Mouse (Mus musculus) kidney, embryonic 15.5 days (tissue): ENCODE data around the gene Lmx1a. TPM values are rescaled to one million over a fixed set of nuclear protein-coding genes. Genes with fewer than 3 reads are reported as not detected.

ENCODE experiments used
- ATAC-seq: fragments of 200-750 bp; cut with Nextera tagmentation; replicated peaks from 2 replicates; pipeline ENCODE4 v1.8.0; 2017; ENCODE audit warnings: moderate TSS enrichment; ENCODE audit not compliant: low FRiP score
- H3K27ac ChIP-seq: fragments of 300-500 bp; sonication (generic); 2 replicates; pipeline ENCODE4 v1.5.1; 2015; ENCODE audit warnings: mild to moderate bottlenecking, inconsistent platforms
- H3K27me3 ChIP-seq: fragments of 300-500 bp; sonication (generic); 2 replicates; pipeline ENCODE4 v1.6.1; 2015; ENCODE audit warnings: inconsistent platforms
- H3K36me3 ChIP-seq: fragments of 300-500 bp; sonication (generic); 2 replicates; pipeline ENCODE4 v1.6.1; 2015; ENCODE audit warnings: inconsistent platforms
- H3K4me1 ChIP-seq: fragments of 300-500 bp; sonication (generic); 2 replicates; pipeline ENCODE4 v1.6.1; 2015; ENCODE audit warnings: inconsistent platforms
- H3K4me2 ChIP-seq: fragments of 300-500 bp; sonication (generic); 2 replicates; pipeline ENCODE4 v1.6.1; 2015; ENCODE audit warnings: moderate library complexity, mild to moderate bottlenecking, inconsistent platforms
- H3K4me3 ChIP-seq: fragments of 300-500 bp; sonication (generic); replicated peaks from 2 replicates; pipeline ENCODE4 v1.5.1; 2015; ENCODE audit warnings: mild to moderate bottlenecking, inconsistent platforms
- H3K9ac ChIP-seq: fragments of 300-500 bp; sonication (generic); 2 replicates; pipeline ENCODE4 v1.6.1; 2015; ENCODE audit warnings: mild to moderate bottlenecking, inconsistent platforms
- H3K9me3 ChIP-seq: fragments of 300-500 bp; sonication (generic); replicated peaks from 2 replicates; pipeline ENCODE4 v1.6.1; 2016; ENCODE audit warnings: inconsistent platforms
- WGBS: fragments of 180-500 bp; shearing (Covaris S2); methylation state at CpG from one replicate; pipeline ENCODE4 v1.1.7; 2015; ENCODE audit warnings: mixed read lengths; 5-methylcytosine and 5-hydroxymethylcytosine counted together
- polyA plus RNA-seq: library from polyadenylated mRNA; unstranded; fragments of >200 nt; fragmentation: Nextera tagmentation; extraction: Ambion mirVana; gene quantifications from 2 replicates; pipeline ENCODE4 v1.2.1, GENCODE M21; 2015

Gene Lmx1a
- polyA plus RNA-seq, 1 experiment from 2014 or later: 0.17 TPM

DNA sequence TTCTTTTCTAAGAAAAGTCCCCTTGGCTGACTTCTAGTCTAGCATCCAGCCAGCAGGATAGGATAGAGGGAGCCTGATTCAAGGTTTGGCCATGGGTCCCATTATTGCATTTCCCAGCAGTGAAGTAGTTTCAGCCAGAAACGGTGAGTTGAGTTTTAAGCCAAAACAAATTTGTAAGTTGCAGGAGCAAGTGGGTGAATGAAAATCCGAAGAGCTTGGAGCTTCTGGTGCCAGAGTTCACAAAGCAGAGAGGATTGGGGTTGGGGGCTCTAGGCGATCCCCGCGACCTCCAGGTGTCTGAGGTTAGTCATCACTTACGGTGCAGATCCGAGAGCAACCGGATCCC, 1.1 kb upstream of the Lmx1a start:
- H3K36me3 ChIP-seq: no peaks in the 10 kb centered on the region
- WGBS: under 1% methylated on average over 8 of the region's 8 CpGs
- peaks cover 33% of the 10 kb centered on the region for H3K4me1 ChIP-seq
- H3K27ac ChIP-seq: no peak overlapping the region
- H3K27me3 ChIP-seq: peaks cover 73% of the 10 kb centered on the region
- no peak for ATAC-seq
- no peak overlapping the region for H3K9ac ChIP-seq
- H3K9me3 ChIP-seq: 0 out of 2 replicates have a peak, but pooled peaks cover 5% of the 10 kb centered on the region
- peak overlapping the region; percentile 96 for H3K4me2 ChIP-seq
- H3K4me3 ChIP-seq: peak overlapping the region; percentile 52

DNA sequence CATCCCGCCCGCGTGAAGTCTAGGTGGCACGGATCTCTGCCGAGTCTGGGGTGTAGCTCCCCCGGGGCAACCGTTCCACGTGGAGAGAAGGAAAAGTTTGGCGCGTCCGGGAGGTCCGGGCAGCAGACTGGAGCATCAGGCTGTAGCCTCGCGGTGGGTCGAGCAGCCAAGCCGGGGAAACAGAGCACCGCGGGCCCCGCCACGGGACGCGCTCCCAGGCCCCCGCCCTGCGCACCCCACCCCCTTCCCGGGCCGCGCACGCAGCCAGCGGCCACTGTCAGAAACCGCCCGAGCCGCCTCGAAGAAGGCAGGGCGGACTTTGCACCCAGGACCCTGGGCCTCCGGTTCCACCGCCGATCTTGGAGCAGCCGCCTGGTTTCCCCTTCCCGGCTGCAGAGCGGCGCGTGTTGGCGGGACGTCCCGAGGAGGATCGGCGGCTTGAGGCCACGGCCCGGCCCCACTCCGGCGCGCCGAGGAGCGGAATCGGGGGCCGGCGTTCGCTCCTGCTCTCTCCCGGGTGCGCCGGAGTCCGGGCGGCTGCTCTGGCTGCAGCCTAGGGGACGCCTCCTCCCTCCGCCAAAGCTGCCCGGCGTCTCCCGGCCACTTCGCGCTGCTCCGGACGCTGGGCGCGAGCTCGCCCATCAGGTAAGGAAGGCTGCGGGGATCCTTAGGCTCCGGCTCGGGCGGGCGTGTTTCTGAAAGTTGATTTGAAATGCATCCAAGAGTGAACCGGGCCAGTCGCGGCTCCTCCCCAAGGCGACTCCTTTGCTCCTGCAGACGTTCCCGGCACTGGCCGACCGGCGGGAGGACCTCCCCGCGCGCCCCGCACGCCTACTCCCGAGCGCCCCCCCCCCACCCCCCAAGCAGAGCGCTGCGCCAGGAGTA, 448 bp upstream of the Lmx1a start:
- Histone ChIP-seq H3K27ac (no peak overlapping the region), H3K27me3 (peaks cover 78% of the 10 kb centered on the region), H3K4me3 (peak overlapping the region; percentile 52), H3K9ac (peak overlapping the region; percentile 29), H3K36me3 (no peaks in the 10 kb centered on the region), H3K4me2 (peak overlapping the region; percentile 96), H3K9me3 (0 out of 2 replicates have a peak, but pooled peaks cover 5% of the 10 kb centered on the region), H3K4me1 (peaks cover 33% of the 10 kb centered on the region)
- ATAC-seq: peak; percentile 73
- under 1% methylated on average over 93 of the region's 98 CpGs for WGBS

DNA sequence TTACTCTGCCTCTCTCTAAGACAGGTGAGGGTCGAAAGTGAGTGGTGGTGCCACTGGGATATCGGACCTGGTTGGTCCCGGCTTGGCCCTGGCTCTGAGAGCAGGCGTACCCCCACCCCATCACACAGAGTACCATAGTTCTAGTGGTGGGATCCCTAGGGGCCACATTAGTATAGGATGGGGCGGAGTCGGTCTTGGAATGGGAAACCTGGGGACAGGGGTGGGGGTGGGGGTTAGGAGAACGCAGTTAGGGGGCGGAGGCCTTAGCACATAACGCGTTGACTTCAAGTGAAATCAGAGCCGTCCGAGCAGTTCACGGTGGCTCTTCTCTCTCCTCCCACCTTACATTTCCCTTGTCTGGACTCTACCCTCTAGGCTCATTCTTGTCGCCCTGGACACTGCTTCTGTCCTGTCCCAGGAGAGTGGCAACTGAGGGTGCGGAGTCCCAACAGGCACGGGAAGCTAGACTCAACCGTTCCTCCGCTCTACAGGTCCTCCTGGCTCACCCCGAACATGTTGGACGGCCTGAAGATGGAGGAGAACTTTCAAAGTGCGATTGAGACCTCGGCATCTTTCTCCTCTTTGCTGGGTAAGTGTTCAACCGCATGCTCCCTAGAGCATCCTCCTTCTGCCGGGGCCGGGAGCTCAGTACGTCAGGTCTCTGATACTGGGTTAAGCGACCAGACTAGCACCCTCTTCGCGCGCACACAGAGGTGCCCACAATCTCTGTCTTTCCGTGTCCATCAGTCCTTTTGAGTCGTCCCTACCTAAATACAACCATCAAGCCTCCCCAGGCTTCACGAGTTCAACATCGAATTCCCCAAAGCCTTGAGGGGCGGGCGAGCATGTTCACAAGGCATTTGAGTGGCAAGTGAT, 463 bp downstream of the Lmx1a start:
- Histone ChIP-seq H3K4me1 (peaks cover 33% of the 10 kb centered on the region), H3K4me3 (peak overlapping the region; percentile 52), H3K9me3 (0 out of 2 replicates have a peak, but pooled peaks cover 3% of the 10 kb centered on the region), H3K27ac (no peak overlapping the region), H3K36me3 (no peaks in the 10 kb centered on the region), H3K4me2 (peak overlapping the region; percentile 96), H3K27me3 (peaks cover 88% of the 10 kb centered on the region), H3K9ac (0 out of 2 replicates have a peak overlapping the region, but pooled peaks have one; percentile 29)
- WGBS: 2% methylated on average over 36 of the region's 36 CpGs
- peak; percentile 33 for ATAC-seq

- no peak for ATAC-seq
- Histone ChIP-seq H3K27me3 (peaks cover 95% of the 10 kb centered on the region), H3K9me3 (no peaks in the 10 kb centered on the region), H3K9ac (no peak overlapping the region), H3K36me3 (no peaks in the 10 kb centered on the region), H3K4me2 (no peak overlapping the region), H3K27ac (no peak overlapping the region), H3K4me1 (peaks cover 33% of the 10 kb centered on the region), H3K4me3 (no peak overlapping the region)
- whole genome bisulfite sequencing: 2% methylated on average over 17 of the region's 17 CpGs
Measured at GRCm38 (mm10) chr1:167690138-167690710, 1.2 kb downstream of the Lmx1a start.

- Histone ChIP-seq H3K4me2 (no peak overlapping the region), H3K4me1 (peaks cover 33% of the 10 kb centered on the region), H3K27ac (no peak overlapping the region), H3K9me3 (no peaks in the 10 kb centered on the region), H3K9ac (no peak overlapping the region), H3K27me3 (peaks cover 98% of the 10 kb centered on the region), H3K36me3 (no peaks in the 10 kb centered on the region), H3K4me3 (no peak overlapping the region)
- no peak for ATAC-seq
- 6% methylated on average over 21 of the region's 21 CpGs for WGBS
Measured at GRCm38 (mm10) chr1:167690716-167691550, 1.9 kb downstream of the Lmx1a start.

DNA sequence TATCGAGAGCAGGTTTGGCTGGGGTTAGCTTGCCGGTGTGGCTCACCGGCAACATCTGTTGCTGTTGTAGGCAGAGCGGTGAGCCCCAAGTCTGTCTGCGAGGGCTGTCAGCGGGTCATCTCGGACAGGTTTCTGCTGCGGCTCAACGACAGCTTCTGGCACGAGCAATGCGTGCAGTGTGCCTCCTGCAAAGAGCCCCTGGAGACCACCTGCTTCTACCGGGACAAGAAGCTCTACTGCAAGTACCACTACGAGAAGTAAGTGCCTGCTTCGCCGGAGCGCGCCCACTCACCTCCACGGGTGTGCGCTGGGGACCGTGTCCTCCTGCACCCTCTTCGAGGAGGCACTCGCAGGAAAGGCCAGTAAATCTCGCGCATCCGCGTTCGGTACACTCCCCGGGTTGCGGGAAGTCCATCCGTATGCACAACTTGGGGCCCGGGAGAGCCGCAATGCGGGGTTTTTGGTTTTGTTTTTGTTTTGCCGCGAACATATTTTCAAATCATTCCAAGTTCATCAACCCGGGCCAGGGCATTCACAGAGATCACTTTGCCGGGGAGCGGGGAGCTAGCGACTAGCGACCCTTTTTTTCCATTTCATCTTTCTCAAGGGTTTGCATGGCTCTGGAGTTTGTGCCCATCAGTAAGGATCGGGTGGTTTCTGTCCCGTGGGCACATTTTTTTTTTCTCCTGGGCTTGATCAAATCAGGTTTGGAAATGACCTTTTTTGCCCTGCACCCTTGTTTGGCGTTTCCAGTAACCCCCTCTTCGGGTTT, 3.1 kb downstream of the Lmx1a start:
- Histone ChIP-seq H3K27ac (no peak overlapping the region), H3K36me3 (no peaks in the 10 kb centered on the region), H3K4me2 (peak overlapping the region; percentile 44), H3K9me3 (no peaks in the 10 kb centered on the region), H3K27me3 (peaks cover 98% of the 10 kb centered on the region), H3K4me3 (peak overlapping the region; percentile 5), H3K4me1 (peaks cover 33% of the 10 kb centered on the region), H3K9ac (no peak overlapping the region)
- ATAC-seq: no peak
- 1% methylated on average over 44 of the region's 44 CpGs for WGBS

DNA sequence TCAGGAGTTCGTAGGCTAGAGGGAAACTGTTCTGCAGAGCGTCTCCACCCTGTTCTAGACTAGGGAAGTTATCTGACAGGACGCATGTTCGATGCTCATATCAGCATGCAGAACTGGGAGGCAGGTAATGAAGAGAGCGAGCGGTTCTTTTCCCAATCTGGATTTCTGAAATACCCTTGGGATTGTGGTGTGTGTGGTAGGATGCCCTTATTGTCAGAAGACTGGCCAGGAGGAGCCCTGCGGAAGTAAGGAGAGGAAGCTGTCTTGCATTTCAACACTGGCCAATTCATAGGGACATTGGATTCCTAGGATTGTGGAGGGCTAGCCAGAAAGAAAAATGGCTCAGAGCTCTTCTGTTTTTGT, 3.6 kb downstream of the Lmx1a start:
- H3K9me3 ChIP-seq: no peaks in the 10 kb centered on the region
- H3K4me1 ChIP-seq: peaks cover 33% of the 10 kb centered on the region
- H3K27me3 ChIP-seq: peaks cover 94% of the 10 kb centered on the region
- WGBS: under 1% methylated on average over 7 of the region's 7 CpGs
- H3K4me3 ChIP-seq: no peak overlapping the region
- no peak overlapping the region for H3K4me2 ChIP-seq
- no peaks in the 10 kb centered on the region for H3K36me3 ChIP-seq
- ATAC-seq: no peak
- no peak overlapping the region for H3K9ac ChIP-seq
- H3K27ac ChIP-seq: no peak overlapping the region

- no peak overlapping the region for H3K4me3 ChIP-seq
- peaks cover 94% of the 10 kb centered on the region for H3K27me3 ChIP-seq
- 2% methylated on average over 9 of the region's 9 CpGs for WGBS
Measured at GRCm38 (mm10) chr1:167693499-167694240, 4.6 kb downstream of the Lmx1a start.

GRCm38 (mm10) chr1:167694731-167695130, 5.7 kb downstream of the Lmx1a start:
- peaks cover 94% of the 10 kb centered on the region for H3K27me3 ChIP-seq
- 11% methylated on average over 3 of the region's 3 CpGs for WGBS
- no peak for ATAC-seq

More at GRCm38 (mm10) chr1:167693499-167694240, 4.6 kb downstream of the Lmx1a start:
- Histone ChIP-seq H3K36me3 (no peaks in the 10 kb centered on the region), H3K4me1 (peaks cover 24% of the 10 kb centered on the region), H3K4me2 (no peak overlapping the region), H3K9me3 (no peaks in the 10 kb centered on the region), H3K9ac (no peak overlapping the region), H3K27ac (no peak overlapping the region)
- ATAC-seq: no peak

DNA sequence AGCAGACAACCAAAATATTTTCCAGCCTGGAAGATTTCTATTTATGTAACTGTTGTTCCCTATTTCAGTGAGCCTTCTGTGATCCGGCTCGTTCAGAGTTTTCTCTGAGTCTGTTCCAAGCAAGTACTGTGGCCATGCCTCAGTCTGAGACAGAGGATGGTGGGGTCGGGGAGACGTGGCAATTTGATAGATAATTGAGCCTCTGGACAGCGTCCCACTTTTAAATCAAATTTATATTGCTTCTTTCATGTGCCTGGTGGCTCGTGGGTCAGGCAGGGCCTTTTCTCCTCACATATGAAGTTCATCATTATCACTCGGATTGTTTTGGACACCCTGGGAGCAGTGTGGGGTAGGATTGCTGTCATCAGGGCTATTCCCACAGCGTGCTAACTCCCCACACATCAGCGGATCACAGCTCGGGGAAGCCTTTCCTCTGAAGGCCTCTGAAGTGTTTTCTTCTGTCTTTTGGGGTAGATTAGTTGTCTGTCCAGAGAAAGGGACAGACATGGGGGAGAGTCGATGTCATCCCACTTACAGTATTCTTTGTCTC, 6.9 kb downstream of the Lmx1a start:
- Histone ChIP-seq H3K27ac (no peak overlapping the region), H3K4me2 (no peak overlapping the region), H3K4me3 (no peak overlapping the region), H3K9ac (no peak overlapping the region), H3K4me1 (peaks cover 7% of the 10 kb centered on the region; the same call in 1 of the 2 replicates), H3K9me3 (no peaks in the 10 kb centered on the region), H3K27me3 (peaks cover 95% of the 10 kb centered on the region), H3K36me3 (no peaks in the 10 kb centered on the region)
- ATAC-seq: no peak
- WGBS: 26% methylated on average over 11 of the region's 11 CpGs

More at GRCm38 (mm10) chr1:167694731-167695130, 5.7 kb downstream of the Lmx1a start:
- Histone ChIP-seq H3K4me3 (no peak overlapping the region), H3K9me3 (no peaks in the 10 kb centered on the region), H3K4me2 (no peak overlapping the region), H3K9ac (no peak overlapping the region), H3K36me3 (no peaks in the 10 kb centered on the region), H3K4me1 (peaks cover 13% of the 10 kb centered on the region), H3K27ac (no peak overlapping the region)
